Mouse (Mus musculus) hindbrain, embryonic 14.5 days (tissue): Measurements from ENCODE around the gene Gabra2. TPM values are rescaled to one million over a fixed set of nuclear protein-coding genes. Genes with fewer than 3 reads are reported as not detected.

Experiments used
- ATAC-seq: fragments of 200-750 bp; cut with Nextera tagmentation; 2 replicates; pipeline ENCODE4 v1.8.0; 2017; ENCODE audit warnings: moderate number of reproducible peaks, mild to moderate bottlenecking, moderate TSS enrichment, moderate library complexity; ENCODE audit not compliant: low FRiP score
- DNase-seq: peaks from one replicate; pipeline ENCODE4 v3.0.0-alpha.2; 2015; ENCODE audit warnings: low spot score
- H3K27ac ChIP-seq: fragments of 300-500 bp; sonication (generic); 2 replicates; pipeline ENCODE4 v1.5.1; 2014; ENCODE audit warnings: mild to moderate bottlenecking, moderate library complexity
- H3K27me3 ChIP-seq: fragments of 300-500 bp; sonication (generic); 2 replicates; pipeline ENCODE4 v1.6.1; 2014; ENCODE audit warnings: mild to moderate bottlenecking, low read length, mixed read lengths; ENCODE audit not compliant: control insufficient read depth, insufficient read depth
- H3K36me3 ChIP-seq: fragments of 300-500 bp; sonication (generic); replicated peaks from 2 replicates; pipeline ENCODE4 v1.6.1; 2014; ENCODE audit not compliant: control insufficient read depth, insufficient read depth
- H3K4me1 ChIP-seq: fragments of 300-500 bp; sonication (generic); replicated peaks from 2 replicates; pipeline ENCODE4 v1.6.1; 2014; ENCODE audit warnings: antibody characterized with exemption, low read length, mixed read lengths; ENCODE audit not compliant: control insufficient read depth, insufficient read depth
- H3K4me2 ChIP-seq: fragments of 300-500 bp; sonication (generic); replicated peaks from 2 replicates; pipeline ENCODE4 v1.6.1; 2014; ENCODE audit warnings: mild to moderate bottlenecking, moderate library complexity
- H3K4me3 ChIP-seq: fragments of 300-500 bp; sonication (generic); replicated peaks from 2 replicates; pipeline ENCODE4 v1.5.1; 2014; ENCODE audit warnings: mild to moderate bottlenecking, low read length
- H3K9ac ChIP-seq: fragments of 300-500 bp; sonication (generic); 2 replicates; pipeline ENCODE4 v1.6.1; 2014
- H3K9me3 ChIP-seq: fragments of 300-500 bp; sonication (generic); 2 replicates; pipeline ENCODE4 v1.6.1; 2016; ENCODE audit warnings: low read length; ENCODE audit not compliant: control insufficient read depth
- WGBS: fragments of 180-500 bp; shearing (Covaris S2); extraction: QIAGEN DNeasy Blood & Tissue Kit; methylation state at CpG from one replicate; pipeline ENCODE4 v1.1.7; 2014; 5-methylcytosine and 5-hydroxymethylcytosine counted together
- polyA plus RNA-seq: library from polyadenylated mRNA; unstranded; fragments of >200 nt; fragmentation: Nextera tagmentation; extraction: Ambion mirVana; gene quantifications from 2 replicates; pipeline ENCODE4 v1.2.1, GENCODE M21; 2014

The Gabra2 gene
- polyA plus RNA-seq, 1 experiment from 2014 or later: 37.4 TPM

DNA sequence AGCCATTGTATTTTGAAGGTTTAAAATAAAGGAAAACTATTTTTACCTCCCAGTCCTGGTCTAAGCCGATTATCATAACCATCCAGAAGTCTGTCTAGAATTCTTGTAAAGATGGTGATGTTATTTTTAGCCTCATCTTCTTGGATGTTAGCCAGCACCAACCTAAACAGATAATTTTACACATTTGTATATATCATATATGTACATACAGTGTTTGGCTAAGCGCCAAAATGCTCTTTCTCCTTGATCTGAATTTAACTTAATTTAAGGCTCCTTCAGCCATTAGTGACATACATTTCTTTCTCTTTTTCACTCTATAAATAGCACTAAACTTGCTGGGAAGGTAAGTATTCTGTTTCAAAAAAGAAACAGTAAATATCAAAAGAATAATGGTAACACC is 3.7 kb downstream of the Gabra2 start:
- Histone ChIP-seq H3K36me3 (no peaks in the 10 kb centered on the region), H3K27ac (no peak overlapping the region), H3K9me3 (no peaks in the 10 kb centered on the region), H3K4me1 (peaks cover 11% of the 10 kb centered on the region; the same call in 1 of the 2 replicates), H3K4me3 (no peak overlapping the region), H3K27me3 (no peaks in the 10 kb centered on the region), H3K9ac (no peak overlapping the region; the same call in 1 of the 2 replicates), H3K4me2 (no peak overlapping the region)
- DNase-seq (no peak), ATAC-seq (no peak)
- 85% methylated on average over 2 of the region's 2 CpGs for WGBS

DNA sequence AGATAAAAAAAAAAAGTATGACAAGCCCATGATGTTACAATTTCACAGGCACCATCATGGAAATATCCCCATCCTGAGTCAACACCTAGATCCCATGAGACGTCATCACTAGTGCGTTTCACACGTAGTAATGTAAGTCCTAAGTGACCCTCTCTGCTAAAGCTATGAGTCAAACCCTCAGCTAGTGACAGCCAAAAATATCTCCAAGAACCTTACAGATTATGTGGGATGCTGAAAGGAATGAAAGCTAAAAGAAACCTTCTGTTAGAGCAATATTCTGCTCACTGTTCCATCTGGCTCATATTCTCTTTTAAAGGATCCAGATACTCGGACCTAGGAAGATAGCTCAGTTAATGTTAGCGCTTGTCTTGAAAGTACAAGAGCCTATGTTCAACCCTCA is 16.8 kb downstream of the Gabra2 start:
- no peak overlapping the region for H3K9ac ChIP-seq
- no peaks in the 10 kb centered on the region for H3K4me1 ChIP-seq
- no peaks in the 10 kb centered on the region for H3K27me3 ChIP-seq
- no peak for ATAC-seq
- no peak overlapping the region for H3K4me2 ChIP-seq
- H3K36me3 ChIP-seq: no peaks in the 10 kb centered on the region
- H3K9me3 ChIP-seq: no peaks in the 10 kb centered on the region
- WGBS: 92% methylated on average over 5 of the region's 5 CpGs
- H3K4me3 ChIP-seq: no peak overlapping the region
- no peak for DNase-seq
- H3K27ac ChIP-seq: no peak overlapping the region

DNA sequence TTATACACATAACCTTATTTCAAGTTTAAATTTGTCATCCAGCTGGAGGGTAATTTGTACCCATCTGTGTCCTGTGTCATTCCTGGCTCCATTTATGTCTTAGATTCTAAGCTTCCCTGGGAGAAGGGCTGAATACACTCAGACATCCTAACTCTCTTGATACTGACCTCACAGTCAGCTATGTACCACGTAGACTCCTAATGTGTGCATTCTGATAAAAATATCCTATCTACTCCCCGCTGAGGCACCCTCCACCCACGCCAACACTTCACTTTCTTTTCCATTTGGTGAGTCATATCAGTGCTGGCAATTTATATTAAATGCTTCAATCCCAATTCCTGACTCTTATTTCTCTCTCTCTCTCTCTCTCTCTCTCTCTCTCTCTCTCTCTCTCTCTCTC is 34.0 kb downstream of the Gabra2 start:
- Histone ChIP-seq H3K27me3 (no peaks in the 10 kb centered on the region), H3K4me1 (no peaks in the 10 kb centered on the region), H3K9me3 (no peaks in the 10 kb centered on the region), H3K36me3 (no peaks in the 10 kb centered on the region), H3K4me3 (no peak overlapping the region), H3K9ac (no peak overlapping the region), H3K27ac (no peak overlapping the region), H3K4me2 (no peak overlapping the region)
- DNase-seq (no peak), ATAC-seq (no peak)
- 74% methylated on average over 3 of the region's 3 CpGs for WGBS

DNA sequence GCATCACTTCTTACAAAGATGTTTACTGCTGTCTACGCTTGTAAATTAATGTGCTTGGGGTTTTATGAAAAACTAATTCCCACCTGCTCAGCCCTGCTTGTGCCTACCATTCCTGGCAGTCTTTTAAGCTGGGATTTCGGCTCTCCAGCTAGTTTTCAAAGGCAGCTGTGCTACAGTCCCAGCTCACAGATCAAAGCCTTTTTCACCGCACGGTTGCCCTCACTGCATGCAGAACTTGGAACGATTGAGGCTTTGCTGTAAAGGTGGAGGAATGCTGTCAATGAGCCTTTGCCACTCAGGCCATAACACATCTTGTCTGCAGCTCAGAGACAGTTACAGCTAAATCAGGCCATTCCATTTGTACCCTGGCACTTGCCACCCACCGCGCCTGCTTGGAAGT is 37.6 kb downstream of the Gabra2 start:
- DNase-seq (no peak), ATAC-seq (no peak)
- Histone ChIP-seq H3K4me2 (no peak overlapping the region), H3K9ac (no peak overlapping the region), H3K4me1 (no peaks in the 10 kb centered on the region), H3K27ac (no peak overlapping the region), H3K9me3 (no peaks in the 10 kb centered on the region), H3K4me3 (no peak overlapping the region), H3K36me3 (no peaks in the 10 kb centered on the region), H3K27me3 (no peaks in the 10 kb centered on the region)
- 50% methylated on average over 7 of the region's 7 CpGs for WGBS

DNA sequence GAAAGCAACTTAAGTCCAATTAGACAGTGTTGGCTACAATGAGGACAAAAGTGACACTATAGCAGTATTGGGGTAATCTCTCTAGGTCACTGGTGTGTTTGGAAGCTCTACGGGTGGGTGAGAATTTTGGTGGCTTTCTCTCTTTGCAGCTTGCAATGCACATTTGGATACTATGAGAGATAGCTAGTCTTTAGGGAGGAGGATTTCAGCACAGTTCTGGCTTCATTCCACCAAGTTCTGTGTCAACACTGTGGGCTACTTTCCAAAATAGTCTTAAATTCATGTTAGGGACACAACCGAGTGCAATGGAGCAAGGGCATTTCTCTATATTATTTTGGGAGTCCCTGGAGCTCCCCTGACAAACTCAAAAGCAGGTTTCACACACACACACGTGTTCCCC is 58.3 kb downstream of the Gabra2 start:
- no peak overlapping the region for H3K4me3 ChIP-seq
- ATAC-seq: no peak
- H3K9me3 ChIP-seq: no peaks in the 10 kb centered on the region
- H3K9ac ChIP-seq: no peak overlapping the region
- no peaks in the 10 kb centered on the region for H3K27me3 ChIP-seq
- H3K4me1 ChIP-seq: no peaks in the 10 kb centered on the region
- H3K4me2 ChIP-seq: no peak overlapping the region
- no peak overlapping the region for H3K27ac ChIP-seq
- WGBS: 70% methylated on average over 3 of the region's 3 CpGs
- no peaks in the 10 kb centered on the region for H3K36me3 ChIP-seq
- DNase-seq: no peak

- Histone ChIP-seq H3K9me3 (no peaks in the 10 kb centered on the region), H3K4me1 (no peaks in the 10 kb centered on the region), H3K36me3 (no peaks in the 10 kb centered on the region), H3K4me3 (no peak overlapping the region), H3K27ac (no peak overlapping the region), H3K9ac (no peak overlapping the region), H3K27me3 (no peaks in the 10 kb centered on the region), H3K4me2 (no peak overlapping the region)
- ATAC-seq (no peak), DNase-seq (no peak)
- 89% methylated on average over 4 of the region's 4 CpGs for WGBS
These were observed 69.7 kb downstream of the Gabra2 start for GRCm38 (mm10) chr5:71025956-71026355.

- Histone ChIP-seq H3K4me3 (no peak overlapping the region), H3K27me3 (no peaks in the 10 kb centered on the region), H3K4me2 (no peak overlapping the region), H3K9me3 (no peaks in the 10 kb centered on the region), H3K27ac (no peak overlapping the region), H3K9ac (no peak overlapping the region), H3K4me1 (no peaks in the 10 kb centered on the region; the same call in 1 of the 2 replicates), H3K36me3 (no peaks in the 10 kb centered on the region)
- DNase-seq (no peak), ATAC-seq (no peak)
- WGBS: 40% methylated on average over 2 of the region's 2 CpGs
These were observed 83.9 kb downstream of the Gabra2 start for GRCm38 (mm10) chr5:71011751-71012150.

- DNase-seq (no peak), ATAC-seq (no peak)
- Histone ChIP-seq H3K27ac (no peak overlapping the region), H3K36me3 (no peaks in the 10 kb centered on the region), H3K4me1 (no peaks in the 10 kb centered on the region; the same call in 1 of the 2 replicates), H3K4me2 (no peak overlapping the region), H3K9ac (no peak overlapping the region), H3K4me3 (no peak overlapping the region), H3K27me3 (no peaks in the 10 kb centered on the region), H3K9me3 (no peaks in the 10 kb centered on the region)
- 6% methylated on average over 2 of the region's 2 CpGs for WGBS
These were observed 84.4 kb downstream of the Gabra2 start for GRCm38 (mm10) chr5:71011271-71011670.

DNA sequence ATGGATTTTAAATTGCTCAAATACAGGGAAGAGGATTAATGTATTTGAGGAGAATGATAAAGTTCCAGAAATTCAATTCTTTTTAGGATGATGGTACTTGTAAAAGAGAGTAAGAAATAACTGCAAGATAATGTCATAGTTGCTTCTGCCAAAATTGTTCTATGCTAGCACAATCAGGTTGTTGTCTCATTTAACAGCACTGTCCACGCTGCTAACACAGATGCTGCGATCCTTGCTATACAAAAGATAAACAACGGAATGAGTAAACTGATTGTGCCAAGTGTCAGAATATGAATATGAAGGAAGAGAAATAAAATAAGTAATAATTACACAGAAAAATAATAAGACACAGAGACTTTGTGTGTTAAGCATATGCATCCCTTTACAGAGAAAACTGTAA is 84.9 kb downstream of the Gabra2 start:
- Histone ChIP-seq H3K27me3 (no peaks in the 10 kb centered on the region), H3K9ac (no peak overlapping the region), H3K27ac (no peak overlapping the region), H3K4me2 (no peak overlapping the region), H3K4me3 (no peak overlapping the region), H3K9me3 (no peaks in the 10 kb centered on the region), H3K36me3 (no peaks in the 10 kb centered on the region), H3K4me1 (no peaks in the 10 kb centered on the region; the same call in 1 of the 2 replicates)
- 65% methylated on average over 3 of the region's 3 CpGs for WGBS
- DNase-seq: no peak
- ATAC-seq: no peak

DNA sequence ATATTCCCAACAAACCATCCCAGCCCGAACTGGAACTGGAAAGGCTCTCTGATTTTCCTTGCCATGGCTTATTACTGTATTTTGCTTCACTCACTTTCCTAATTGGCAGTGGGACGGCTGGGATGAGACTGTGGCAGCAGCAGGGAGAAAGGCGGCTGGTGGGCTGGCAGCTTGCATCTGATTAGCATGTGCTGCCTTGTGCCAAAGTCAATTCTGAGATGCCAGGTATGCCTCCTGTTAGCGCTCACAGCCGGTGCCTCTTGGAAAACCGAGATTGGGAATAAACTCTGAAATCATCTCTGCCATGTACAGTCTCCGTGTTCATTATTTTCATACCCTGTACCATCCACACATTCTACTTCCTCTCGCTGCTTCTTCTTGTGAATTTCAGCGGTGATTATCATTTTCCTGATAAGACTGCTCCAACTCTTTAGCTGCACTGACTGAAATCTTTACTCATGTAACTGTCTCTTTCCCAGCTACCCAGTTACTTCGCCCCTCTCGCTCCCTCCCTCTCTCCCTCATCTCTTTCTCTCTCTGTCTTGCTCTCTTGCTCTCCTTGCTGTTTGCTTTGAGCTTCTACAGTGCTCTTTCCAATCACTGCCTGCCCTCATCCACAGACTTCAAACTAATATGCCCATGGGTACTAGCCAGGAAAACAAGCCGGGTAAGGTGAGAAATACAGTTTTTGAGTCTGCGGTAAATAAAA is 99.9 kb downstream of the Gabra2 start:
- no peak overlapping the region for H3K4me3 ChIP-seq
- WGBS: 69% methylated on average over 13 of the region's 13 CpGs
- peak; percentile 68; the same call in 1 of the 2 replicates for ATAC-seq

More for the DNA sequence above, 99.9 kb downstream of the Gabra2 start:
- DNase-seq: peak; percentile 50
- Histone ChIP-seq H3K9me3 (no peaks in the 10 kb centered on the region), H3K27ac (no peak overlapping the region), H3K36me3 (no peaks in the 10 kb centered on the region), H3K27me3 (no peaks in the 10 kb centered on the region), H3K4me1 (no peaks in the 10 kb centered on the region), H3K4me2 (no peak overlapping the region), H3K9ac (no peak overlapping the region)
